Mouse (Mus musculus) lung, postnatal 4 days (tissue): ENCODE data around the gene Cd300lg.

Experiments used
- DNase-seq, 2 experiments: peaks; one replicate each; pipeline ENCODE4 v3.0.0; 2021

The Cd300lg gene

GRCm38 (mm10) chr11:102026694-102027360, 14.5 kb upstream of the Cd300lg start:
- DNase-seq = peak; percentile 76 to 87

- DNase-seq = no peak
Observed at GRCm38 (mm10) chr11:102027361-102028017, 13.8 kb upstream of the Cd300lg start.

- no peak for DNase-seq
Observed at GRCm38 (mm10) chr11:102028087-102028816, 13.1 kb upstream of the Cd300lg start, which contains the start of gene Mpp3. TSS of gene Mpp3 (minus strand) at chr11:102028461.

- no peak for DNase-seq
Observed at GRCm38 (mm10) chr11:102029304-102029703, 12.0 kb upstream of the Cd300lg start.

- DNase-seq = no peak
Observed at GRCm38 (mm10) chr11:102029966-102030365, 11.3 kb upstream of the Cd300lg start.

- no peak for DNase-seq
Observed at GRCm38 (mm10) chr11:102031149-102031548, 10.2 kb upstream of the Cd300lg start.

GRCm38 (mm10) chr11:102033055-102033591, 8.2 kb upstream of the Cd300lg start:
- no peak for DNase-seq

GRCm38 (mm10) chr11:102034887-102035286, 6.4 kb upstream of the Cd300lg start:
- DNase-seq = no peak

- DNase-seq = no peak
Observed at GRCm38 (mm10) chr11:102035456-102035960, 5.8 kb upstream of the Cd300lg start.

GRCm38 (mm10) chr11:102036336-102036735, 5.0 kb upstream of the Cd300lg start:
- no peak for DNase-seq

GRCm38 (mm10) chr11:102037789-102038188, 3.5 kb upstream of the Cd300lg start:
- no peak for DNase-seq

GRCm38 (mm10) chr11:102039487-102040137, 1.7 kb upstream of the Cd300lg start:
- peak in 1 of 2 experiments; percentile 30 for DNase-seq

- DNase-seq = peak; percentile 91 to 92
Observed at GRCm38 (mm10) chr11:102040138-102040524, 1.2 kb upstream of the Cd300lg start.

- no peak for DNase-seq
Observed at GRCm38 (mm10) chr11:102040646-102041045, 663 bp upstream of the Cd300lg start.

- no peak for DNase-seq
Observed at GRCm38 (mm10) chr11:102042971-102043370, 1.7 kb downstream of the Cd300lg start.

- no peak for DNase-seq
Observed at GRCm38 (mm10) chr11:102043381-102043780, 2.1 kb downstream of the Cd300lg start.

GRCm38 (mm10) chr11:102044691-102045212, 3.4 kb downstream of the Cd300lg start:
- DNase-seq = no peak

- no peak for DNase-seq
Observed at GRCm38 (mm10) chr11:102046607-102047006, 5.3 kb downstream of the Cd300lg start.

- DNase-seq = no peak
Observed at GRCm38 (mm10) chr11:102049875-102050482, 8.7 kb downstream of the Cd300lg start.

GRCm38 (mm10) chr11:102051541-102051940, 10.2 kb downstream of the Cd300lg start:
- peak; percentile 59 to 79 for DNase-seq

GRCm38 (mm10) chr11:102051954-102052353, 10.6 kb downstream of the Cd300lg start:
- no peak for DNase-seq

- no peak for DNase-seq
Observed at GRCm38 (mm10) chr11:102052697-102053096, 11.4 kb downstream of the Cd300lg start.
